Mouse (Mus musculus): ENCODE data around the gene B4galnt2. TPM values are rescaled to one million over a fixed set of nuclear protein-coding genes. Genes with fewer than 3 reads are reported as not detected.

B4galnt2 gene
- polyA plus RNA-seq, 1 experiment: 133 TPM

- H3K4me1 ChIP-seq (ENCODE audit: control insufficient read depth, insufficient read depth, insufficient read length, low read length): peaks cover 54% of the 10 kb centered on the region
- TF ChIP-seq CTCF (IDR thresholded peaks at IDR 0.05; ENCODE audit: extremely low read depth, insufficient read length, insufficient replicate concordance, low read depth, low read length): no peak
- TF ChIP-seq POLR2A (IDR thresholded peaks at IDR 0.05; ENCODE audit: low read depth, low read length): no peak
- H3K27me3 ChIP-seq (ENCODE audit: control insufficient read depth, insufficient read depth, low read length): no peaks in the 10 kb centered on the region
- H3K4me3 ChIP-seq (ENCODE audit: low read depth, low read length): peak overlapping the region; percentile 25
- H3K36me3 ChIP-seq (ENCODE audit: control insufficient read depth, insufficient read depth, low read length): 0 out of 2 replicates have a peak, but pooled peaks cover 7% of the 10 kb centered on the region
- peak overlapping the region; percentile 79 for H3K27ac ChIP-seq (ENCODE audit: insufficient read depth, low read depth, low read length)
- WGBS: 27% methylated on average over 6 of the region's 6 CpGs
These were observed 78.9 kb downstream of the B4galnt2 start for GRCm38 (mm10) chr11:95835832-95836231.

DNA sequence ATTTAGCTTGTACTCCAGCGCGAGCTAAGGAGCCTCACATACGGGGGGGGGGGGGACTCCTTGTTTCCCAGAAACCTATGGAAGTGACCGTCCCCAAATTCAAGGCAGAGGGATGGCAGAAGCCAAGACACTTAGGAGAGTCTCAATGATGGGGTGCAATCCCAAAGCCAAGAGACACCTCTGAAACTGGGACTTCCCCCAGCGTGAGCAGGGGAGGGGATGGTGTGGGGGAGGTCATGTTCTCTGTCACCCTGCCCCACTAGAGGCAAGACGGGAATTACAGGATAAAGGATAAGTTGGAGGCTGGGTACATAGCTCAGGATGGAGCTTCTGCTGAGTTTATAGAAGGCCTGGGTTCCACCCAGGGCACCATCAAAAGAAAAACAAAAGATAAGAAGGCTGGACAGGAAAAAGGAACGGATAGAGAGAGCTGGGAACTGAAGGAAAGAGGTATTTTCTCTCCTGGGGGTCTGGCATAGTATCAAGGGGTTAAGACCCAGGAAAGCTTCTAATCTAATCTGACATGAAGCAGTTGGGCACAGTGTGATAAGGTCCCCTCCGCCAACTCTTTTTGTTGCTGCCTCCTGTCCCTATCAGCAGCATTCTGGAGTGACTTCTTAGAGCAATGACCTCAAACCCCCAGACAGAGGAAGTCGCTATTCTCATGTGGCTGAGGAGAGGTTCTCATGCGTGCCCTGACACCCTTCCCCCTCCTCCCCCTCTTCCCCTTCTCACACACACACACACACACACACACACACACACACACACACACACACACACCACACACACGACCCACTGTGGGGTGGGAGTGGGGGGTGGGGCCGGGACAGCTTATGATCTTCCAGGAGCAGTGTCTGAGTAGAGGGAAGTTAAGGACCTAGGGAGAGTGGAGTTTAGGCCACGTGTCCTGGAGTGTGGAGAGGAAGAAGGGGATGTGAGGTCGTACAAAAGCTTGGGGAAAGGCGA is 79.7 kb downstream of the B4galnt2 start:
- H3K27me3 ChIP-seq (ENCODE audit: control insufficient read depth, insufficient read depth, low read length): no peaks in the 10 kb centered on the region
- H3K4me1 ChIP-seq (ENCODE audit: control insufficient read depth, insufficient read depth, insufficient read length, low read length): peaks cover 61% of the 10 kb centered on the region
- 0 out of 2 replicates have a peak, but pooled peaks cover 11% of the 10 kb centered on the region for H3K36me3 ChIP-seq (ENCODE audit: control insufficient read depth, insufficient read depth, low read length)
- WGBS: 11% methylated on average over 15 of the region's 15 CpGs
- peak overlapping the region; percentile 79 for H3K27ac ChIP-seq (ENCODE audit: insufficient read depth, low read depth, low read length)
- peak overlapping the region; percentile 54 for H3K4me3 ChIP-seq (ENCODE audit: low read depth, low read length)
- TF ChIP-seq CTCF (IDR thresholded peaks at IDR 0.05; ENCODE audit: extremely low read depth, insufficient read length, insufficient replicate concordance, low read depth, low read length) (peak; percentile 4; the same call in 1 of the 2 replicates), POLR2A (IDR thresholded peaks at IDR 0.05; ENCODE audit: low read depth, low read length) (no peak; the same call in 1 of the 2 replicates)

- Histone ChIP-seq H3K27me3 (ENCODE audit: control insufficient read depth, insufficient read depth, low read length) (no peaks in the 10 kb centered on the region), H3K4me1 (ENCODE audit: control insufficient read depth, insufficient read depth, insufficient read length, low read length) (peaks cover 69% of the 10 kb centered on the region), H3K36me3 (ENCODE audit: control insufficient read depth, insufficient read depth, low read length) (0 out of 2 replicates have a peak, but pooled peaks cover 11% of the 10 kb centered on the region), H3K27ac (ENCODE audit: insufficient read depth, low read depth, low read length) (peak overlapping the region; percentile 79), H3K4me3 (ENCODE audit: low read depth, low read length) (peak overlapping the region; percentile 54)
- TF ChIP-seq POLR2A (IDR thresholded peaks at IDR 0.05; ENCODE audit: low read depth, low read length): no peak; the same call in 1 of the 2 replicates
- no peak for TF ChIP-seq CTCF (IDR thresholded peaks at IDR 0.05; ENCODE audit: extremely low read depth, insufficient read length, insufficient replicate concordance, low read depth, low read length)
- 13% methylated on average over 22 of the region's 22 CpGs for WGBS
These were observed 80.5 kb downstream of the B4galnt2 start for GRCm38 (mm10) chr11:95834143-95834667.

GRCm38 (mm10) chr11:95833631-95834142 is 81.0 kb downstream of the B4galnt2 start:
- Histone ChIP-seq H3K36me3 (ENCODE audit: control insufficient read depth, insufficient read depth, low read length) (0 out of 2 replicates have a peak, but pooled peaks cover 11% of the 10 kb centered on the region), H3K4me3 (ENCODE audit: low read depth, low read length) (peak overlapping the region; percentile 54), H3K4me1 (ENCODE audit: control insufficient read depth, insufficient read depth, insufficient read length, low read length) (peaks cover 70% of the 10 kb centered on the region), H3K27ac (ENCODE audit: insufficient read depth, low read depth, low read length) (peak overlapping the region; percentile 79), H3K27me3 (ENCODE audit: control insufficient read depth, insufficient read depth, low read length) (no peaks in the 10 kb centered on the region)
- 13% methylated on average over 18 of the region's 18 CpGs for WGBS
- TF ChIP-seq POLR2A (IDR thresholded peaks at IDR 0.05; ENCODE audit: low read depth, low read length) (no peak), CTCF (IDR thresholded peaks at IDR 0.05; ENCODE audit: extremely low read depth, insufficient read length, insufficient replicate concordance, low read depth, low read length) (no peak)

- Histone ChIP-seq H3K27ac (ENCODE audit: insufficient read depth, low read depth, low read length) (peak overlapping the region; percentile 79; the same call in 1 of the 2 replicates), H3K4me1 (ENCODE audit: control insufficient read depth, insufficient read depth, insufficient read length, low read length) (peaks cover 70% of the 10 kb centered on the region), H3K27me3 (ENCODE audit: control insufficient read depth, insufficient read depth, low read length) (no peaks in the 10 kb centered on the region), H3K36me3 (ENCODE audit: control insufficient read depth, insufficient read depth, low read length) (0 out of 2 replicates have a peak, but pooled peaks cover 11% of the 10 kb centered on the region), H3K4me3 (ENCODE audit: low read depth, low read length) (peak overlapping the region; percentile 54)
- 27% methylated on average over 8 of the region's 8 CpGs for WGBS
- TF ChIP-seq CTCF (IDR thresholded peaks at IDR 0.05; ENCODE audit: extremely low read depth, insufficient read length, insufficient replicate concordance, low read depth, low read length) (no peak), POLR2A (IDR thresholded peaks at IDR 0.05; ENCODE audit: low read depth, low read length) (no peak)
These were observed 81.6 kb downstream of the B4galnt2 start for GRCm38 (mm10) chr11:95833006-95833570.

DNA sequence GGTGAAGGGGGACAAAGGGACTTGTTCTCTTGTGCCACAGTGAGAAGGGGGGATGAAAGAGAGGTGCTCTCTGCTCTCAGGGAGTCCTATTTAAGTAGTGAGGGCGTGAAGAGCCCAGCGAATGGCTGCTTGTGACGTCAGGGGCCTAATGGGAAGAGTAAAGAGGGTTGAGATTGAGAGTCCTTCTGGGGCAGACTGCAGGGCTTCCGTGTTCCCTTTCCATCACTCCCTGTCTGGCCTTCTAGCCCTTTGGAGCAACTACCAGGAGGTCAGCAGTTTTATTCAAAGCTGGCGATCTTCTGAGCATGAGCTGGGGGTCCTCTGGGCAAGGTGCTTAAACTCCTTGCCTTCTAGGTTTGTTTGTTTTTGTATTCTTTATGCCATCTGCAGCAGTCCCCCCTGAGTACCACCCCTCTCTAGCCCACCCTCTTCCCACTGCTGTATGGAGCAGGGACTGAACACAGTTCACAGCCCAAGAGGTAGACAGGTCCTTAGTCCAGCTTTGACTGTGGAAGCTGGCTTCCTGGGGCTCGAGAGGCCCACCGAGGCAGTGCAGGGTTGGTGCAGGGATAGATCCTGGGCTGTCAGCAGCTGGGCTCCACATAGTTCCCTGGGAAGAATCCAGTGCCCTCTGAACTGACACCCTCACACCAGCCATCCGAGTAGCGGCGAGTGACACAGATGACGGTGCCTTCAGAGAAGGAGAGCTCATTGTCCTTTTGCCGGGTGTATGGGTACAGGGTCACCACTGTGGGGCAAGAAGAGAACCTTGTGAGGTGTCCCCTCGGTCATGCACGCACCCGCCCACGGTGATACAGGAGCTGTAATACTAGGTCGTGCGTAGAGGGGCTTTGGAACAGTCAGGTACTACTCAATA is 82.3 kb downstream of the B4galnt2 start:
- no peaks in the 10 kb centered on the region for H3K27me3 ChIP-seq (ENCODE audit: control insufficient read depth, insufficient read depth, low read length)
- no peak overlapping the region for H3K4me3 ChIP-seq (ENCODE audit: low read depth, low read length)
- 0 out of 2 replicates have a peak, but pooled peaks cover 11% of the 10 kb centered on the region for H3K36me3 ChIP-seq (ENCODE audit: control insufficient read depth, insufficient read depth, low read length)
- TF ChIP-seq POLR2A (IDR thresholded peaks at IDR 0.05; ENCODE audit: low read depth, low read length) (no peak), CTCF (IDR thresholded peaks at IDR 0.05; ENCODE audit: extremely low read depth, insufficient read length, insufficient replicate concordance, low read depth, low read length) (no peak)
- peaks cover 68% of the 10 kb centered on the region for H3K4me1 ChIP-seq (ENCODE audit: control insufficient read depth, insufficient read depth, insufficient read length, low read length)
- 70% methylated on average over 18 of the region's 18 CpGs for WGBS
- no peak overlapping the region for H3K27ac ChIP-seq (ENCODE audit: insufficient read depth, low read depth, low read length)

All from small intestine, adult 2 months (tissue).